Mouse (Mus musculus) heart, postnatal 0 days (tissue): ENCODE measurements around the gene Taar7e. TPM values are rescaled to one million over a fixed set of nuclear protein-coding genes. Genes with fewer than 3 reads are reported as not detected.

ENCODE experiments used
- ATAC-seq: fragments of 200-750 bp; cut with Nextera tagmentation; 2 replicates; pipeline ENCODE4 v1.8.0; 2017; ENCODE audit warnings: low read depth, moderate number of reproducible peaks, moderate library complexity; ENCODE audit not compliant: insufficient read depth
- DNase-seq: peaks from one replicate; pipeline ENCODE4 v3.0.0-alpha.2; 2016; ENCODE audit warnings: low spot score
- H3K27ac ChIP-seq: fragments of 300-500 bp; sonication (generic); 2 replicates; pipeline ENCODE4 v1.5.1; 2014; ENCODE audit warnings: low read depth, mild to moderate bottlenecking
- H3K27me3 ChIP-seq: fragments of 300-500 bp; sonication (generic); 2 replicates; pipeline ENCODE4 v1.6.1; 2014; ENCODE audit warnings: low read length, mixed read lengths; ENCODE audit not compliant: control insufficient read depth, insufficient read depth
- H3K36me3 ChIP-seq: fragments of 300-500 bp; sonication (generic); replicated peaks from 2 replicates; pipeline ENCODE4 v1.6.1; 2014; ENCODE audit warnings: low read length, mixed read lengths; ENCODE audit not compliant: control insufficient read depth, insufficient read depth
- H3K4me1 ChIP-seq: fragments of 300-500 bp; sonication (generic); 2 replicates; pipeline ENCODE4 v1.6.1; 2014; ENCODE audit warnings: antibody characterized with exemption; ENCODE audit not compliant: control insufficient read depth, insufficient read depth
- H3K4me2 ChIP-seq: fragments of 300-500 bp; sonication (generic); 2 replicates; pipeline ENCODE4 v1.6.1; 2014; ENCODE audit warnings: low read depth, mild to moderate bottlenecking, low read length, moderate library complexity
- H3K4me3 ChIP-seq: fragments of 300-500 bp; sonication (generic); 2 replicates; pipeline ENCODE4 v1.5.1; 2014; ENCODE audit warnings: low read depth, low read length
- H3K9ac ChIP-seq: fragments of 300-500 bp; sonication (generic); replicated peaks from 2 replicates; pipeline ENCODE4 v1.6.1; 2014; ENCODE audit warnings: low read depth, low read length, mixed read lengths
- H3K9me3 ChIP-seq: fragments of 300-500 bp; sonication (generic); replicated peaks from 2 replicates; pipeline ENCODE4 v1.6.1; 2016; ENCODE audit warnings: low read length; ENCODE audit not compliant: control insufficient read depth
- CTCF ChIP-seq: IDR thresholded peaks from 2 replicates; pipeline ENCODE4 v1.5.1; 2016; ENCODE audit warnings: antibody characterized with exemption, control low read depth, low read depth
- EP300 ChIP-seq: IDR thresholded peaks from 2 replicates; pipeline ENCODE4 v1.6.1; 2016; ENCODE audit warnings: antibody characterized with exemption, low read depth
- WGBS: fragments of 180-500 bp; shearing (Covaris S2); extraction: QIAGEN DNeasy Blood & Tissue Kit; methylation state at CpG from one replicate; pipeline ENCODE4 v1.1.7; 2014; 5-methylcytosine and 5-hydroxymethylcytosine counted together
- polyA plus RNA-seq: library from polyadenylated mRNA; unstranded; fragments of >200 nt; fragmentation: Nextera tagmentation; extraction: Ambion mirVana; gene quantifications from 2 replicates; pipeline ENCODE4 v1.2.1, GENCODE M21; 2015
- total RNA-seq: library from RNA; depleted of rRNA; stranded (reverse); fragments of >200 nt; gene quantifications from 2 replicates; pipeline ENCODE4 v1.2.3, GENCODE M21; 2014; ENCODE audit warnings: low replicate concordance; rRNA removed

Gene Taar7e
- total RNA-seq (not detected in 2 replicates), polyA plus RNA-seq (not detected in 2 replicates)

DNA sequence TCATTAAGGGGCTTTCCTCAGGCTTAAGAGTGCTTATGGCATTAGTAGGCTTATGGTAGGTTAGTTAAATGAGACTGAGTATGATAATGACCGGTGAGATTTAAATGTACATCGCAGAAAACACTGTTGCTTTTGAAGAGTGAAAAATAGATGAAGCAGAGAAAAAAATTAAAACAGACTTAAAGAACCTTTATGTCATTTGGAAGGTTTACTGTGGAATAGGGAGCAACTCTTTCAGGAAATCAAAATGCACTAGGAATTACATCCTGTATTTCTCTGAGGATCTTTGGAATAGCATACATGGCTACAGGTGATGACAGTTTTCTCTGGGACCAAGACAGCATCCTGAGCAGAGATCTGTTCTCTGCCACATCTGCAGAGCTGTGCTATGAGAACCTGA lies at the start of gene Taar7e:
Gene Taar7e (plus strand): TSS at position 301 of the 400 bp plus-strand sequence.
- H3K9ac ChIP-seq, result no peak within 1 kb of the TSS
- no peak within 1 kb of the TSS for H3K4me3 ChIP-seq
- no peaks in the 10 kb centered on the region for H3K36me3 ChIP-seq
- H3K4me1 ChIP-seq, result no peaks in the 10 kb centered on the region
- no peak within 1 kb of the TSS for H3K4me2 ChIP-seq
- no peak for ATAC-seq
- 88% methylated on average over 2 of the region's 2 CpGs for WGBS
- no peak within 1 kb of the TSS for H3K27ac ChIP-seq
- no peaks in the 10 kb centered on the region for H3K9me3 ChIP-seq
- DNase-seq, result no peak
- TF ChIP-seq EP300 (no peak), CTCF (no peak)
- H3K27me3 ChIP-seq, result no peaks in the 10 kb centered on the region

DNA sequence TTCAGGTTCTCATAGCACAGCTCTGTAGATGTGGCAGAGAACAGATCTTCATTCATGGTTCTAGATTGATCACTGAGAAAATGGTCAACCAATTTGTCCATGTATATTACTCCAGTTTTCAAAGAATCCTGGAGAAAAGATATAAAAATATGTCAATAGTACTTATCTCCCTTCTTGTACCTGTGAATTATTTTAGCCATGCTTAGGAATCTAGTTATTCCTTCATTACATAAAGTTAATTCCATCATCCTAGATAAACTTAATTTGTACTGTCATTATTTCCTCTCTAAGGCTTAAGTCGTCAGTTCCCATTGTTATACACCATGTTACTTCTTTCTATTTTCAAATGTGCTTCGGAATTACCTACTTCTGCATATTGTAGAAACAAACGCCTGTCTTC lies 44.0 kb upstream of the Taar7e start, which contains the start of gene Taar7a:
Gene Taar7a (minus strand): TSS at position 101 of the 400 bp plus-strand sequence.
- no peak for ATAC-seq
- WGBS, result 80% methylated on average over 3 of the region's 3 CpGs
- DNase-seq, result no peak

DNA sequence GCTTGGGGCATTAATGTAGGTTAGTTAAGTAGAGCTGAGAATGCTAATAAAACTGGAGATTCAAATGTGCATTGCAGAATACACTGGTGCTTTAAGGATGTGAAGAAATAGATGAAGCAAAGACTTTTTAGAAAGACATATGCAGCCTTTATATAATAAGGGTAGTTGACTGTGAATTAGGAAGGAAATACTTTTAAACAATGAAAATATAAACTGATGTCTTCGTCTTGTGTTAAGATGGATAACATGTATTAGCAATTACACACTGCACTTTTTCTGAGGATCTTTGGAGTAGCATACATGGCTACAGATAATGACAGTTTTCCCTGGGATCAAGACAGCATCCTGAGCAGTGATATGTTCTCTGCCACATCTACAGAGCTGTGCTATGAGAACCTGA lies 37.8 kb upstream of the Taar7e start, which contains the start of gene Taar7b:
Gene Taar7b (plus strand): TSS at position 301 of the 400 bp plus-strand sequence.
- ATAC-seq, result no peak
- TF ChIP-seq CTCF, result no peak
- TF ChIP-seq EP300, result no peak
- no peak for DNase-seq
- H3K36me3 ChIP-seq, result no peaks in the 10 kb centered on the region
- H3K4me3 ChIP-seq, result no peak within 1 kb of the TSS
- H3K9me3 ChIP-seq, result no peaks in the 10 kb centered on the region
- H3K4me2 ChIP-seq, result no peak within 1 kb of the TSS
- no peak within 1 kb of the TSS for H3K9ac ChIP-seq
- H3K27me3 ChIP-seq, result no peaks in the 10 kb centered on the region
- 69% methylated on average over 1 of the region's 1 CpGs for WGBS
- H3K27ac ChIP-seq, result no peak within 1 kb of the TSS
- no peaks in the 10 kb centered on the region for H3K4me1 ChIP-seq

More for the DNA sequence above, 44.0 kb upstream of the Taar7e start, which contains the start of gene Taar7a:
- Histone ChIP-seq H3K9ac (no peak within 1 kb of the TSS), H3K4me2 (no peak within 1 kb of the TSS), H3K4me1 (no peaks in the 10 kb centered on the region), H3K27ac (no peak within 1 kb of the TSS), H3K9me3 (no peaks in the 10 kb centered on the region), H3K4me3 (no peak within 1 kb of the TSS), H3K36me3 (no peaks in the 10 kb centered on the region), H3K27me3 (no peaks in the 10 kb centered on the region)
- TF ChIP-seq EP300 (no peak), CTCF (no peak)

- H3K27me3 ChIP-seq, result no peaks in the 10 kb centered on the region
- H3K36me3 ChIP-seq, result no peaks in the 10 kb centered on the region
- no peak overlapping the region for H3K4me3 ChIP-seq
- TF ChIP-seq CTCF, result no peak
- no peak for TF ChIP-seq EP300
- DNase-seq, result no peak
- ATAC-seq, result no peak
- H3K4me2 ChIP-seq, result no peak overlapping the region
- WGBS, result 41% methylated on average over 1 of the region's 1 CpGs
- no peak overlapping the region for H3K9ac ChIP-seq
- no peaks in the 10 kb centered on the region for H3K4me1 ChIP-seq
- no peaks in the 10 kb centered on the region for H3K9me3 ChIP-seq
- H3K27ac ChIP-seq, result no peak overlapping the region
Measured at GRCm38 (mm10) chr10:24006442-24006841, 31.0 kb upstream of the Taar7e start.

DNA sequence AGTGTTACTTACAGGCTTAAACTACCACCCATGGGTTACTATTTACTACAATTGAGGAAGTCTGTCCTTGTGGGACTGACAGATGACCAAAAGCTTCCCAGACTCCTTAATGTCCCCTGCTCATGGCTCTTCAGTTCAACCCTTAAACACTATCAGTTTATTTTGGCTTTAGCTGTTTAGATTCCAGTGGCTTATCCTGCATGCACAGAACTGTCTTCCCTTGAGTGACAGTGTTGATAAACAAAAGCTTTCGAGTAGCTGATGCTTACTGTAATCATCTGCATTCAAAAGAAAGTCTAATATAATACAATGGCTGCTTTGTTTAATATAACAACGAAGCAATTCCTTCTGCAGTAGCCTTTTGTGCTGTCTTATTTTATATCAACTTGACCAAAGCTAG lies 30.4 kb upstream of the Taar7e start:
- Histone ChIP-seq H3K9ac (no peak overlapping the region), H3K4me3 (no peak overlapping the region), H3K27ac (no peak overlapping the region), H3K9me3 (no peaks in the 10 kb centered on the region), H3K27me3 (no peaks in the 10 kb centered on the region), H3K4me1 (no peaks in the 10 kb centered on the region), H3K4me2 (no peak overlapping the region), H3K36me3 (no peaks in the 10 kb centered on the region)
- DNase-seq (no peak), ATAC-seq (no peak)
- no peak for TF ChIP-seq EP300
- no peak for TF ChIP-seq CTCF
- WGBS, result 29% methylated on average over 2 of the region's 2 CpGs

GRCm38 (mm10) chr10:24008143-24008542 lies 29.3 kb upstream of the Taar7e start:
- DNase-seq, result no peak
- no peak overlapping the region for H3K4me3 ChIP-seq
- no peaks in the 10 kb centered on the region for H3K9me3 ChIP-seq
- H3K36me3 ChIP-seq, result no peaks in the 10 kb centered on the region
- no peaks in the 10 kb centered on the region for H3K4me1 ChIP-seq
- no peak for TF ChIP-seq CTCF
- TF ChIP-seq EP300, result no peak
- H3K4me2 ChIP-seq, result no peak overlapping the region
- 85% methylated on average over 1 of the region's 1 CpGs for WGBS
- H3K27me3 ChIP-seq, result no peaks in the 10 kb centered on the region
- no peak overlapping the region for H3K9ac ChIP-seq
- no peak for ATAC-seq
- no peak overlapping the region for H3K27ac ChIP-seq
